Mouse (Mus musculus): ENCODE data around the gene Bpgm.

Gene Bpgm

GRCm38 (mm10) chr6:34475974-34476794, at the start of gene Bpgm:
TSS of gene Bpgm (plus strand) at chr6:34476207.
- DNase-seq (ENCODE audit: low spot score), result peak; percentile 98

DNA sequence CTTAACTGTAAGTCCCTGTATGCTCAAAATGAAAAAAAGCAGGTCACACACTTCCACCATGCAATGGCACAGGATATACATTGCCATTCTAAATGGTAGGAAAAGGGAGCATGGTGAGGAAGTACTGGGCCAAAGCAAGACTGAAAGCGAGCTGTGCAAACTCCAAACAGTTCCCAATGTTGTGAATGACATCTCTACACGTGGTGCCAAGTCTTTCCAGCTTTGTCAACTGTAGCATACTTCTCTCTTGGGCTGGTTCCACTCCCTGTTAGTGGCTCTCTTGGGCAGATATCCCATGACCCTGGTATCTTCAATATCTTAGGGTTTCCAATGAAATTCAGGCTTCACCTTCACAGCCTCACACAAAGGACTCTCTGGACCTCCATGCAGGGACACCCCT, 37.0 kb upstream of the Bpgm start:
- DNase-seq (ENCODE audit: low spot score), result no peak

DNA sequence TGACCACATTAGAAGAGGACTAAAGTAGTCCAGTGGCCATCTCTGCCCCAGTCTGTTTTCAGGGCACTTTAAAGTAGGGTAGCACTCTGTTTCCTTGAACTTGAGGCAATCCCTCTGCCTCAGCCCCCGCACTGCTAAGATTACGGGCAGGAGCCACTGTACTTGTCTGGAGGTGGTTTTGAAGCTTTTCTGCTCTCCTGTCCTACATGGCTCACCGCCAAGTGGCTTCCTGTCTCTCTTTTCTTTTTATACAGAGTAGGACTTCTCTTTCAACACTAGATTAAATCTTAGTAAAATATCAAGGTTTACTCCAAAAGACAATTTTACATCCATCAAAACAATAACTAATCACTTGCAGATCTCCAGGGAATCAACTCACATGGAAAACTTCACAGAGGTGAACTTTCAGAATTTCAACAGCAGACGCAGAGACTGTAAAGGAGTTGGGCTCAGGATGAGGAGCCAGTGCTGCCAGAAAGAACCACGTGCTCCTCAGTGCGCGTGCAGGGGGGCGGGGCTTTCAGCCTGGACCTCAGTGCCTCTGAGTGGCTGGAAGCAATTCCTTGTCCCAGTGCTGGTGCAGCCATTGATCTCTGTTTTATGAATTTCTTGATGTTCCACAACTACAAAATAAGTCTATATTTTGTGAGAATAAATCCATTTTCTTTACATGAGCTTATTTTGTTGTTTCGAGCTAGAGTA, 34.3 kb upstream of the Bpgm start:
- DNase-seq (ENCODE audit: low spot score), result no peak

DNA sequence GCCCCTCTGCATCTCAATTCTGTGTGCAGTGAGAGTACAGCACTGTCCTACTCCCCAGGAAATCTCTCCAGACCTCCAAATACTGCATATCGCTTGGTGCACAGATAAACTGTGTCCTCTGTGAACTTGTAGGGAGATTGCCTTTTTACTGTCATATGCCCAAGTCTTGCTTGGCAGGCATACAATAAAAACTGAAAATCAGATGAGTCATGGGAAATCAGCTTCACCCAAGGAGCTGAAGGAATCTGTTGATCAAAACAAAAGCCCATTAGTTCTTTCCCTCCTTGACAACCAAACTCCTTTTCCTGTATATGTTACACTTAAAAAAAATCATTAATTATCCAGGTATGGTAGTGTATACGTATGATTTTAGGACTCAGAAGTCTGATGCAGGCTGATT, 32.2 kb upstream of the Bpgm start:
- no peak for DNase-seq (ENCODE audit: low spot score)

DNA sequence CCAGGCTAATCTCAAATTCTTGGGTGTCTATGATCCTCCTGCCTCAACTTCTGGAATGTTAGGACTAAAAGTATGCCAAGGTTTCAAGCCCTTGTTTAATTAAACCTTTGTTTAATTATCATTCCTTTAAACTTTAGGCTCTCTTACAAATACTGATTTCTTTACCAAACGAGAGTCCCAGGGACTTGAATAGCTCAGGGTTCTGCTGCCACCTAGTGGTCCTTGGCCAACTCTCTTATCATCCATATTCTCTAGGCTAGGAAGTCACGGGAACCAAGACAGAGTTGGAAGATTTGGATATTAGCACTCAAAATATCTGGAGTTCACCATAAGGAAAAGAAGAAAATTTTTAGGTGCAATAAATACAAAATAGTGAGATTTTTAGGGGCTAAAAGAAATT, 28.0 kb upstream of the Bpgm start:
- peak; percentile 77 for DNase-seq (ENCODE audit: low spot score)

DNA sequence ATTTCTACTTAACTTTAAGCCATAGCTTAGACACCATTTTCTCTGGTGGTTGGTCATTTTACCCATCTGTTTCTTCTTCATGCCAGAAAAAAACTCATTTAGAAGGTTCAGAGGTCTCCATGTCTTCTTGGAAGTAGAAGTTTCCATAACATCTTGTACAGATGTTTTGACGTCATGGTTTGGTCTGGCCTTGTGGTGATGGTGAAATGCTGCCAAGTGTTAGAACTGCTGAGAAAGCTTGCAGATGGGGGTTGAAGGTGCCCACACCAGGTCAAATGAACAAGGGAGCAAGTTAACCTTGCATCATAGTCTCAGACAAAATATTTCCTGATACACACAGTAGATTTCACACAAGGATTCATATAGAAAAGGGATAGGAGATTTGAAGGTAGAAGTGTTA, 27.3 kb upstream of the Bpgm start:
- DNase-seq (ENCODE audit: low spot score), result no peak

DNA sequence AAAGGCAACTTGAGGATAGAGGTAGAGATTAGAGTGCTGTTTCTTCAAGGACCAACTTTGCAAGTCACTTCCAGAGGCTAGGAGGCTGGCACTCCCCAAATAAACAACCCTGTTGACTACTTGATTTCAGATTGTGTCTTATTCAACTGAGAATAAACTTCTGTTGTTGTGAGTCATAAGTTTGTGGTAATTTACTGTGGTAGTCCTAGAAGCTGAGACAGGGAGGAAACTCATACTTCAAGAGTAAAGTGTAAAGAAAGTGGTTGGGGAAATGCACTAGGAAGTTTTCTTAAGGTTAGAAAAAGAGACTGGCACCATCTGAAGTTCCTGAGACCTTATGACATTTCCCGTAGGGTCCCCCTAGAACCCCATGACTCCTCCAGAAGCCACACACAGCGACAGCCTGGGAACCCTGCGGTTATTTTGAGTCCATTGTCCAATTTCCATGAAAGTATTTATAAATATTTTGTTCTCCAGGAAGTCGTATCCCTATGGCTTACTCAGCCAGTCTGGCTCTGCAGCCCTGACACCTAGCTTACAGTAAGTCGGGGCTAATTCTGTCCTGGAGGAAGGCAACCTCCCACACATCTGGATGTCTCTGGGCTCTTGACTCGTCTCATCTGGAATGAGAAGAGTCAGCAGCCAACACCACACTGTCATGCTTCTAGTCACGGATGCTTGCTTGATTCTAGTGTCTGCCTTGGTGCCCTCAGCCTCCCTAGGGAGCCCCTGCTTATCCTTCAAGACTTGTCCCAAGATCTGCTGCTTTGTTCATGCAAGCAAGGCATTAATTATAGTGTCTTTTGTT, 22.8 kb upstream of the Bpgm start:
- DNase-seq (ENCODE audit: low spot score), result no peak

DNA sequence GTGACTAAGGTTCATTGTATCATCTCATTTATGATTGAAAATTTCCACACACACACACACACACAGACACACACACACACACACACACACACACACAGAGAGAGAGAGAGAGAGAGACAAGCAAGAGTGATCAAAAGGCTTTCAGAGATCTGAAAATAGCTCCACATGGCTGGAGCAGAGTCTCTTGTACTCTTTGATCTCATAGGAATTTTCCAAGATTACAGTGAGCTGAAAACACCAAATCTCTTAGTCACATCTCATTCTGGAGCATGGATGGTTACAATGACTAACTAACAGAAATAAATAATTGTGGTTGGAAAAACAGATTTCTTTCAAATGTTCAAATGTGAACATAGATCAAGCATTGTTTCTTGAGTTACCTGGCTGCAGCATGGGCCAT, 16.6 kb upstream of the Bpgm start:
- no peak for DNase-seq (ENCODE audit: low spot score)

GRCm38 (mm10) chr6:34460651-34461050, 15.4 kb upstream of the Bpgm start:
- DNase-seq (ENCODE audit: low spot score), result no peak

DNA sequence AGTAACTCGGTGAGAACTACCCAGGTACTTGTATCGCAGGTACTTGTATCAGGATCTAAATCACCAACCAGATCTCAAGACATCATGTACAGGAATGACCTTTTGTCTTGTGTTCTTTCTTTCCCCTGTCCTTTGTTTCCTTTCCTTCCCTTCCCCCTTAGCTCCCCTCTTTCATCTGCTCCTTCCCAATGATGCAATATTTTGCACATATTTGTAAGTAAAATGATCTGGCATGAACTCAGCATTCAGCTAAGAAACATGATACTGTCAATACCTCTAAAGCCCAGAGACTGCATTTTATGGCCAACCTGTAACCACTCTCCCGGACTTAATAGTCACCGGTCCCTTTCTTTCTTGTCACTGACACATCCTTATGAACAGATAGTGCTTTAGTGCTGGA, 12.4 kb upstream of the Bpgm start:
- DNase-seq (ENCODE audit: low spot score), result no peak

GRCm38 (mm10) chr6:34471434-34472110, 4.4 kb upstream of the Bpgm start:
- no peak for DNase-seq (ENCODE audit: low spot score)

- no peak for DNase-seq (ENCODE audit: low spot score)
Observed at GRCm38 (mm10) chr6:34473346-34473745, 2.7 kb upstream of the Bpgm start.

GRCm38 (mm10) chr6:34474031-34474430, 2.0 kb upstream of the Bpgm start:
- no peak for DNase-seq (ENCODE audit: low spot score)

DNA sequence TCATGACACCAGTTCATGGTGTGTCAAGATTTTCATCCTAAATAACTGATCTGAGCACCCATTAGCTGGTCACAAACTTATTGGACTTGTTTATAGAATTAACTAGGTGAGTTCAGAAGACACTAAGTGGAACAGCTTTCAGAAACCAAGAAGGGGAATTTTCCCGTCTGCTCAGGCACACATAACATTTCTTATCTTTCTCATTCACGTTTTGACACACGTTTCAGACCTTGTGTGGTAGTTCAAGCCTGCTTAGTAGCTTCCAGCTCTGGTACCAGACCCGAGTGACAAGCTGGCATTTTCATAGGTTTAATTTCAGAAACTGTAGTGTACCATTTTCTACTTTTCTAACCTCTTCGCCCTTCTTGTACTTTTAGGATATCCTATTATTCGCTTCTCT, 616 bp upstream of the Bpgm start:
- DNase-seq (ENCODE audit: low spot score), result no peak

DNA sequence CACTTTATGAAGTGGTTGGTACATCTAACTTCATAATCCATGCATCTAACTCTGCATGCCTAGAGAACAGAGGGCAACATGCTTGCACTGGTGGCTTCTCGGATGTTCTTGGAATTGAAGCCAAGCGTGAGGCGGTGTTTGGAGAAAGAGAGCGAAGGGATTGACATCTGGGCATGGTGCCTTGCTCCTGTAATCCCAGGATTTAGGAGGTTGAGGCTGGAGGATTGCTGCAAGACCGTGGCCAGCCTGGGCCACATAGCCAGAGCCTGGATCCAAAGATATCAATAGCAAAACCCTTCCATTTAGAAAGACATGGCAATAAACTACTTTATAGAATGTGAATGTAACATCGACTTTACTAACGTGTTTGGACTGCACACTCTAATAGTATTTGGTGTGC, 2.0 kb downstream of the Bpgm start:
- no peak for DNase-seq (ENCODE audit: low spot score)

- no peak for DNase-seq (ENCODE audit: low spot score)
Observed at GRCm38 (mm10) chr6:34478677-34479360, 2.8 kb downstream of the Bpgm start.

- DNase-seq (ENCODE audit: low spot score), result no peak
Observed at GRCm38 (mm10) chr6:34479531-34479930, 3.5 kb downstream of the Bpgm start.

GRCm38 (mm10) chr6:34480749-34481148, 4.7 kb downstream of the Bpgm start:
- DNase-seq (ENCODE audit: low spot score), result no peak

- no peak for DNase-seq (ENCODE audit: low spot score)
Observed at GRCm38 (mm10) chr6:34481349-34481748, 5.3 kb downstream of the Bpgm start.

- no peak for DNase-seq (ENCODE audit: low spot score)
Observed at GRCm38 (mm10) chr6:34482842-34483241, 6.8 kb downstream of the Bpgm start.

GRCm38 (mm10) chr6:34483390-34483789, 7.4 kb downstream of the Bpgm start:
- DNase-seq (ENCODE audit: low spot score), result no peak

DNA sequence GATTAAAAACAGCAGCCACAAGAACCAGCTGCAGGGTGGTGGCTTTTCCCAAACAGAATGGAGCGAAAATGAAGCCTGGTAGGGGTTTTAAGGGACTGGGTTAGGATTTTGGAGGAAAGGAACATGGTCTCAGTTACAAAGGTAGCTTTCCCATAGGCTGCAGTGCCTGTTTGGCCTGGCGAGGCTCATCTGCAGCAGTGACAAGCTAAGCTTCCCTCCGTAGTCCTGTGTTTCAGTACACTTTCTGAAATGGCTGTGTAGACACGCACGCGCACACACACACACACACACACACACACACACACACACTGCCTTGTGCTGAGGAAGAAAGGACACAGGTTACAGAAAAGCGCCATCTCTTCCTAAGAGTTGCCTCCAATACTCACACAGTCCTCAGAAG, 7.8 kb downstream of the Bpgm start:
- no peak for DNase-seq (ENCODE audit: low spot score)

Data from MN1 (cell line).